Mouse (Mus musculus): ENCODE results near the gene Gm6676. TPM values are rescaled to one million over a fixed set of nuclear protein-coding genes. Genes with fewer than 3 reads are reported as not detected.
"Not testable (repeated sequence)": the region's sequence is repeated elsewhere in the genome, so short reads cannot be mapped to it uniquely, and the experiment has no call there.

Gene Gm6676
- total RNA-seq (2021) = not detected
- long read RNA-seq, experiment 1 = 0 reads
- long read RNA-seq, experiment 2 = 0 reads

DNA sequence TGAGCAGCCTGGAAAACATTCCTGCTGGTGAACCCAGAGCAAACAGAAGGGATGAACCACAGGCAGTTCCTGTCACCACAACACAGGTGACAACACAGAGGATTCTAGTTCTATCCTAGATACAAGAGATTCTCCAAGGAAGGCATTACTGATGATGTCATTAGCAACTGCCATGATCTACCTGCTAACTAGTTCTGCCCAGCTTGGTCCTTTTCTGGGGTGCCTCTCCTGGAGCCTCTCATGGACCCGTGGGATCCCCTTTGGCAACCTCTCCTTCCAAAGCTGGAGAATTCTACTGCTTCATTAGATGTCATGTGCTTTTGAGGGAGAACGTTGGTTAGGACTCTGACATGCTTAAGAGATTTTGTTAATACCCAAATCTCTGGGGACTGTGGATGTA is at the start of gene Gm6676:
Gm6676 (minus strand) TSS at position 101 of the 400 bp plus-strand sequence.
- DNase-seq = not testable (repeated sequence)

DNA sequence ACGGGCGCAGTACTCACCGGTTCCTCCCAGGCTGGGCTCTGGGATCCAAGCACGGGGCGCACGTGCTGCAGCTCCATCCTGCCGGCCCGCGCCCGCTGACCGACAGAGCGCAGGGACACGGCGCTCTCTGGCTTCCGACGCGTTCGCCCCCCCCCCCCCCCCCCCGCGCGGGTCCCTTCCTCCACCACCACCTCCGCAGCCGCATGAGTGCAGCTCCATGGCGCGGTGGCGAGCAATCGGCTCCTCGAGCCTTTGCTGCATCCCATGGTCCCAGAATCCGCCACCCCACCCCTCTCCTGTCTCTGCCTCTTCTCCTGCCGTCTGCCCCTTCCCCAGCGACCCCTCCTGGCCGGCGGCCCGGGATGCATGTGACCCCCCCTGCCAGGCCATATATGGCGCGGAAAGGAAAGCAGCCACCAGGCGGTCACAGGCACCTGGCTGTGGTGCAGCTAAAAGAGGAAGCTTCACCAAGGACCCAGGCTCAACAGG is 49.3 kb upstream of the Gm6676 start, which contains the start of gene Gm3512:
Gm3512 (minus strand) TSS at position 51 of the 489 bp plus-strand sequence.
- DNase-seq = peak in 1 of 2 experiments; percentile 0

DNA sequence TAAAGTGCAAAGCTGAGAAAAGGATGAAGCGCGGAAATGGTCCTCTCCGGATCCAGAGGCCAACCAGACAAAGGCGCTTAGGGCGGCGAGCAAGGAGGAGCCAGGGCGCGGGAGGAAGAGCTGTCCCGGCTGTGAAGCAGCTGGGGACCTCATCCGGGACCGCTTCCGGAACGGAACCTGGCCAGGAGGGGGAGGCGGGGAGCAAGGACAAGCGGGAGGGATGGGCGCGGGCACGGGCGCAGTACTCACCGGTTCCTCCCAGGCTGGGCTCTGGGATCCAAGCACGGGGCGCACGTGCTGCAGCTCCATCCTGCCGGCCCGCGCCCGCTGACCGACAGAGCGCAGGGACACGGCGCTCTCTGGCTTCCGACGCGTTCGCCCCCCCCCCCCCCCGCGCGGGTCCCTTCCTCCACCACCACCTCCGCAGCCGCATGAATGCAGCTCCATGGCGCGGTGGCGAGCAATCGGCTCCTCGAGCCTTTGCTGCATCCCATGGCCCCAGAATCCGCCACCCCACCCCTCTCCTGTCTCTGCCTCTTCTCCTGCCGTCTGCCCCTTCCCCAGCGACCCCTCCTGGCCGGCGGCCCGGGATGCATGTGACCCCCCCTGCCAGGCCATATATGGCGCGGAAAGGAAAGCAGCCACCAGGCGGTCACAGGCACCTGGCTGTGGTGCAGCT is 19.9 kb downstream of the Gm6676 start:
- peak in 1 of 2 experiments; percentile 0 for DNase-seq

DNA sequence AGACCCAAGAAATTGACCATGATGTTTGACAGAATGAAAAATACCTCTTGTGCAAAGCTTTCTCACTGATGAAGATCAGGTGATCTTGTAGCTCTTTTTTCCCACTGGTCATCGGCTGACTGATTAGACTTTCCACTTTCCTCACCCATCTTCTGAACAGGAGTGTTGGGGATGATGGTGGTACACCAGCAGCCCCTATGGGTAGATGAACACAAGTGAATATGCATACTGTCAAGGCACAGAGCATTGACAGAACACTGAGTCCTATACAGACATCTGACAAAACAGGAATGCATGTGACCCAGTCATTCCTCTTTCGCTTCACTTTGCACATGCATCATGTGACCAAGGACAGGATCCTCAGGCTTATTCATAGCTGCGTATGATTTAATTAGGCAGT is 24.7 kb downstream of the Gm6676 start, which contains the start of gene Gm3696:
Gm3696 (minus strand) TSS at position 101 of the 400 bp plus-strand sequence.
- DNase-seq = not testable (repeated sequence)

Other genes with a start within 250 kb of the Gm6676 start
- gene Gm3667, start 235.4 kb downstream of the Gm6676 start, total RNA-seq (2021) = not detected
- gene Gm6356, start 151.6 kb downstream of the Gm6676 start, total RNA-seq (2021) = not detected
- gene Gm10406, start 98.0 kb downstream of the Gm6676 start, total RNA-seq (2021) = under 1 TPM in 1 of 2 experiments, not detected in 1; 0.20 TPM
- gene Gm3685, start 80.4 kb downstream of the Gm6676 start, total RNA-seq (2021) = not detected
- under 1 TPM in 1 of 2 experiments, not detected in 1; 0.50 TPM for gene Gm3696, start 24.8 kb downstream of the Gm6676 start, total RNA-seq (2021)
- under 1 TPM; 0.26 to 0.56 TPM for gene Gm3512, start 49.1 kb upstream of the Gm6676 start, total RNA-seq (2021)
- gene Gm16434, start 69.1 kb upstream of the Gm6676 start, total RNA-seq (2021) = not detected
- not detected for gene Gm3727, start 139.3 kb upstream of the Gm6676 start, total RNA-seq (2021)
- gene Gm3739, start 189.6 kb upstream of the Gm6676 start, total RNA-seq (2021) = not detected
- not detected for gene Gm5797, start 207.0 kb upstream of the Gm6676 start, total RNA-seq (2021)
- gene Gm8374, start 239.7 kb upstream of the Gm6676 start, total RNA-seq (2021) = not detected

Data from adrenal gland, postnatal 36 days (tissue).